Mouse (Mus musculus) hindbrain, embryonic 15.5 days (tissue): Measurements from ENCODE around the gene Cnnm2. TPM values are rescaled to one million over a fixed set of nuclear protein-coding genes. Genes with fewer than 3 reads are reported as not detected.

Experiments used
- ATAC-seq: fragments of 200-750 bp; cut with Nextera tagmentation; 2 replicates; pipeline ENCODE4 v1.8.0; 2017; ENCODE audit warnings: low read depth, moderate number of reproducible peaks, moderate TSS enrichment; ENCODE audit not compliant: low FRiP score
- H3K27ac ChIP-seq: fragments of 300-500 bp; sonication (generic); replicated peaks from 2 replicates; pipeline ENCODE4 v1.5.1; 2015; ENCODE audit warnings: mild to moderate bottlenecking, inconsistent platforms
- H3K27me3 ChIP-seq: fragments of 300-500 bp; sonication (generic); 2 replicates; pipeline ENCODE4 v1.6.1; 2015; ENCODE audit warnings: control low read depth, inconsistent platforms
- H3K36me3 ChIP-seq: fragments of 300-500 bp; sonication (generic); 2 replicates; pipeline ENCODE4 v1.6.1; 2015; ENCODE audit warnings: control low read depth, inconsistent platforms
- H3K4me1 ChIP-seq: fragments of 300-500 bp; sonication (generic); replicated peaks from 2 replicates; pipeline ENCODE4 v1.6.1; 2015; ENCODE audit warnings: control low read depth, inconsistent platforms
- H3K4me2 ChIP-seq: fragments of 300-500 bp; sonication (generic); 2 replicates; pipeline ENCODE4 v1.6.1; 2015; ENCODE audit warnings: moderate library complexity, mild to moderate bottlenecking, inconsistent platforms
- H3K4me3 ChIP-seq: fragments of 300-500 bp; sonication (generic); 2 replicates; pipeline ENCODE4 v1.5.1; 2015; ENCODE audit warnings: mild to moderate bottlenecking, inconsistent platforms
- H3K9ac ChIP-seq: fragments of 300-500 bp; sonication (generic); 2 replicates; pipeline ENCODE4 v1.6.1; 2015; ENCODE audit warnings: inconsistent platforms
- H3K9me3 ChIP-seq: fragments of 300-500 bp; sonication (generic); 2 replicates; pipeline ENCODE4 v1.6.1; 2016; ENCODE audit warnings: control low read depth, inconsistent platforms
- WGBS: fragments of 180-500 bp; shearing (Covaris S2); methylation state at CpG from one replicate; pipeline ENCODE4 v1.1.7; 2015; 5-methylcytosine and 5-hydroxymethylcytosine counted together
- polyA plus RNA-seq: library from polyadenylated mRNA; unstranded; fragments of >200 nt; fragmentation: Nextera tagmentation; extraction: Ambion mirVana; gene quantifications from 2 replicates; pipeline ENCODE4 v1.2.1, GENCODE M21; 2015

The Cnnm2 gene
- polyA plus RNA-seq, 1 experiment from 2014 or later = 8.6 TPM

DNA sequence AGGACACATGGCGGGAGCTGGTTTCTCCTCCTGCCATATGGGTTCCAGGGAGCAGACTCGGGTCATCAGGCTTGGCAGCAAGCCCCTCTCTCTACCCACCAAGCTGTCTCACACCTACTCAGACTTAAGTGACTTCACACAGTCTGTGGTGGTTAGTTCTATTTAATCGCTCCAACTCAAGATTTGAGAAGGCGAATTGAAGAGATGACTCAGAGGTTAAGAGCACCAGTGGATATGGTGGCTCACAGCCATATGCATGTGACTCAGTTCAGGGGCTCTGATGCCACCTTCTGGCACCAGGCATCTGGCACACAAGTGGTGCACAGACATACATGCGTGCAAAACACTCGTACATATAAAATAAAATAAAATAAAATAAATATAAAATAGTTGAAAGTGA lies 43.4 kb downstream of the Cnnm2 start:
- no peaks in the 10 kb centered on the region for H3K9me3 ChIP-seq
- 89% methylated on average over 6 of the region's 6 CpGs for WGBS
- ATAC-seq = no peak

DNA sequence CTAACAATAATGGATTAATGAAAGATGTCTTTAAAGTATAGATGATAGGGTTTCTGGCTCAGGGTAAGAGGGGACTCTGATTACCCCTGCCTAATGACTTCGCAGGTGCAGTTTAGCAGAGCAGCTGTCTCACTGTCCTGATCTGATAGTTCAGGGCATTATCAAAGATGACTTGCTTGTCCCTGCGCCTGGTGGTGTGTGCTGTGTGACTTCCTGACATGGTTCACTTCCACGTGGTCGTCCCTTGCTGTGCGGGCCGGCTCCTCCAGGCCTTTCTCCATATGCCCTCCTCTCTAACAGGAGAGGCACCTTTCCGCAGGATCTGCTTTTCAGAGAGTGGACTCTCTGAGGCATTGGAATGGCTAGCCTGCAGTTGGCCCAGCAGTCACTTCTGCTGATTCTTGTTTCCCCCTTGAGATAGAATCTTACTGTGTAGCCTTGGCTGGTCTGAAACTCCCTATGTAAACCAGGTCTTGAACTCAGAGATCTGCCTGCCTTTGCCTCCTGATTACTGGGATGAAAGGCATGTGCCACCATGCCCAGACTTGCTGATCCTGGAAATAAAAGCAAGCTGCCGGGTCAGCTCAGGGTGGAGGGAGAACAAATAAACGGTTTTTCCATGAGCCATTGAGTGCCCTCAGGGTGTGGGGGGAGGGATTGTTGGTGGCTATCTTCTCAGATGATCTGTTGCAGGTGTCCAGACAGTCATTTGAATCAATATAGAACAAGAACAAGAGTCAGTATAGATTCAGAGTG lies 44.7 kb downstream of the Cnnm2 start:
- H3K4me1 ChIP-seq = 0 out of 2 replicates have a peak, but pooled peaks cover 3% of the 10 kb centered on the region
- no peaks in the 10 kb centered on the region for H3K36me3 ChIP-seq
- no peak for ATAC-seq
- no peaks in the 10 kb centered on the region for H3K27me3 ChIP-seq
- no peak overlapping the region for H3K27ac ChIP-seq
- H3K4me2 ChIP-seq = no peak overlapping the region
- WGBS = 73% methylated on average over 9 of the region's 9 CpGs
- no peak overlapping the region for H3K9ac ChIP-seq
- no peaks in the 10 kb centered on the region for H3K9me3 ChIP-seq
- H3K4me3 ChIP-seq = no peak overlapping the region

More for the DNA sequence above, 43.4 kb downstream of the Cnnm2 start:
- H3K36me3 ChIP-seq = no peaks in the 10 kb centered on the region
- H3K27me3 ChIP-seq = no peaks in the 10 kb centered on the region
- no peak overlapping the region for H3K9ac ChIP-seq
- no peak overlapping the region for H3K27ac ChIP-seq
- H3K4me2 ChIP-seq = no peak overlapping the region
- H3K4me3 ChIP-seq = no peak overlapping the region
- H3K4me1 ChIP-seq = 0 out of 2 replicates have a peak, but pooled peaks cover 3% of the 10 kb centered on the region

DNA sequence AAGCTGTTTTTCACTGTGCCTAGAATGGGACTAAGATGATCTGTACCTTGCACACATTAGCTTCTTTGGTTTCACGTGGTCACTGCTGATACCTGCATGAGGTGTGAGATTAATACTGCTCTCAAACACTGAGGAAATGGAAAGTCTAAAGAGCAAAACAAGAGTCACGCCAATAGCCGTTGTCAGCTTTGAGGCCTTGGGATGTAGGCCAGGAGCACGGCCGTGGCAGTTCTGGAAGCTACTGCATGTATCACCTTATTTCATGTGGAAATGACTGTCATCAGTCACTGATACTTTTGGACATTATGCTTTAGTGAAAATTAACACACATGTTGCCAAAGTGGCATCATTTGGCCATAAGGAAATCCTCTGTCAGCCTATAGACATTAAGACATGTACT lies 46.9 kb downstream of the Cnnm2 start:
- WGBS = 96% methylated on average over 5 of the region's 5 CpGs
- ATAC-seq = no peak
- Histone ChIP-seq H3K4me1 (0 out of 2 replicates have a peak, but pooled peaks cover 3% of the 10 kb centered on the region), H3K4me3 (no peak overlapping the region), H3K9ac (no peak overlapping the region), H3K27me3 (no peaks in the 10 kb centered on the region), H3K27ac (no peak overlapping the region), H3K9me3 (no peaks in the 10 kb centered on the region), H3K4me2 (no peak overlapping the region), H3K36me3 (no peaks in the 10 kb centered on the region)

DNA sequence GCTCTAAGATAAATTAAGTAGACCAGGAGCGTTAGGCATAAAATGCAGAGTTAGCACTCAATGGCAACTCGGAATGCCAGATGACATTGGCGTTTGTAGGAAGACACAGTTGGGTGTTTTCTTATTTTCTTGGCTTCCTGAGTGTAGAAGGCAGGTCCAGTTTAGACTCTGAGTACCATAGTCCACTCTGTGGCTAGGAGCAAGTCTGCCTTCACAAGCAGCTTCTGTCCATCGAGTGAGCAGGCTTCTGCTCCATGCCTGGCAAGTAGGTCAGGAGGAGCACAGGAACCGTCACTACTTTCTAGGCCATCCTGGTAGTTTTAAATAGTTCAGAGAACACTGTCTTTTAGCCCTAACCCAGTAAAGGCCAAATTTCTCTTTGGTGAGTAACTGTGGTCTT lies 47.6 kb downstream of the Cnnm2 start:
- H3K9ac ChIP-seq = no peak overlapping the region
- no peaks in the 10 kb centered on the region for H3K9me3 ChIP-seq
- H3K27me3 ChIP-seq = no peaks in the 10 kb centered on the region
- H3K36me3 ChIP-seq = no peaks in the 10 kb centered on the region
- 87% methylated on average over 5 of the region's 5 CpGs for WGBS
- H3K4me1 ChIP-seq = no peaks in the 10 kb centered on the region
- no peak overlapping the region for H3K4me3 ChIP-seq
- no peak overlapping the region for H3K27ac ChIP-seq
- no peak for ATAC-seq
- H3K4me2 ChIP-seq = no peak overlapping the region

DNA sequence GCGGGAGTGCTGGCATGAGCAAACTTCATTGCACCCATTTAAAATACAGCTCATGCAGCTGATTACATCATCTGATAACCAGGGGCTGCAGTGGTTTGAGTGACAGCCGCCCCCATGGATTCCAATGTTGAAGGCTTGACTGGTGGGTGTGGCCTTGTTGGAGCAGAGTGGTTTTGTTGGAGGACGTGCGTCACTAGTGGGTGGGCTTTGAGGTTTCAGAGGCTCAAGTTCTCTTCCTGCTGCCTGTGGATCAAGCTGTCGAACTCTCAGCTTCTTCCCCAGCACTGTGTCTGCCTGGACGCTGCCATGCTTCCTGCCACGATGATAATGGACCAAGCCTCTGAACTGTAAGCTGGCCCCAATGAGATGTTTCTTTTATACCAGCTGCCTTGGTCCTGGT lies 57.9 kb downstream of the Cnnm2 start:
- Histone ChIP-seq H3K36me3 (no peaks in the 10 kb centered on the region), H3K9ac (no peak overlapping the region), H3K4me2 (no peak overlapping the region), H3K9me3 (no peaks in the 10 kb centered on the region), H3K4me3 (no peak overlapping the region), H3K27ac (no peak overlapping the region), H3K27me3 (no peaks in the 10 kb centered on the region), H3K4me1 (no peaks in the 10 kb centered on the region)
- whole genome bisulfite sequencing = 73% methylated on average over 7 of the region's 7 CpGs
- no peak for ATAC-seq

DNA sequence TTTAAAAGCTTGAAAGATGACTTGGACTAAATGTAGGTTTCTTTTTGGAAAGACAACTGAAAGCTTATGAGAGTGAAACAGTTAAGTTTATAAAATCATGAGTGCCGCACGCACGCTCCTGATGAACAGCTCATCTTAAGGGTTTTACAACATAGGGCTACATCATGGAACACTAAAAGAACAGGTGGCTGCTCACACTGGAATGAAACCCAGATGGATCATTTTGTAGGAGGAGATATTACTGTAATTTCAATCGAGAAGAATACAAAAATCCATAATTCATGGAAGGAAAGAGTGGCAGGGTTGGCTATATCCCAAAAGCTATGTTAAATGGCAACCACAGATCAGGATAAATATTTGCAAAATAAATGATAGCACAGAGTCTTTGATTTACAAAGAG lies 61.1 kb downstream of the Cnnm2 start:
- Histone ChIP-seq H3K9ac (no peak overlapping the region), H3K9me3 (no peaks in the 10 kb centered on the region), H3K4me3 (no peak overlapping the region), H3K4me2 (no peak overlapping the region), H3K27ac (no peak overlapping the region), H3K36me3 (no peaks in the 10 kb centered on the region), H3K4me1 (0 out of 2 replicates have a peak, but pooled peaks cover 3% of the 10 kb centered on the region), H3K27me3 (no peaks in the 10 kb centered on the region)
- 85% methylated on average over 4 of the region's 4 CpGs for WGBS
- ATAC-seq = no peak

DNA sequence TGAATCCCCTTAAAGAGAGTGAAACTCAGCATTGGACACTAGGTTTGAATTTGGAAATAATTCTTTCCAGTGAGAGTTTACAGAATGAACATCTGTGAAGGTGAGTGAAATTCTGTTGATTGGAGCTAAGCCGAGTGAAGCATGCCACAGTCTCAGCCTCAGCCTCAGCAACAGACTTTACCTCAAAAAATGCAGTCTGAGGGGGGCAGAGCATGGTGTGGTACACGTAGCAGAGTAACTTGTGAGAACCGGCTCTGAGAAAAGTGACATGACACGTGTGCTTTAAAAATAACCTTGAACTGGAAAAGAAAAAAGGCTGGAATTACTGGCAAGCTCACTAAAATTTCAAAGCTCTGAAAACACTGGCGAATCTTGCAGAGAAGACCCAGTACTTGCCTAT lies 62.4 kb downstream of the Cnnm2 start:
- no peak overlapping the region for H3K27ac ChIP-seq
- H3K27me3 ChIP-seq = no peaks in the 10 kb centered on the region
- peaks cover 5% of the 10 kb centered on the region; the same call in 1 of the 2 replicates for H3K4me1 ChIP-seq
- no peak for ATAC-seq
- H3K36me3 ChIP-seq = no peaks in the 10 kb centered on the region
- H3K4me2 ChIP-seq = no peak overlapping the region
- H3K9me3 ChIP-seq = no peaks in the 10 kb centered on the region
- no peak overlapping the region for H3K9ac ChIP-seq
- WGBS = 80% methylated on average over 5 of the region's 5 CpGs
- H3K4me3 ChIP-seq = no peak overlapping the region

DNA sequence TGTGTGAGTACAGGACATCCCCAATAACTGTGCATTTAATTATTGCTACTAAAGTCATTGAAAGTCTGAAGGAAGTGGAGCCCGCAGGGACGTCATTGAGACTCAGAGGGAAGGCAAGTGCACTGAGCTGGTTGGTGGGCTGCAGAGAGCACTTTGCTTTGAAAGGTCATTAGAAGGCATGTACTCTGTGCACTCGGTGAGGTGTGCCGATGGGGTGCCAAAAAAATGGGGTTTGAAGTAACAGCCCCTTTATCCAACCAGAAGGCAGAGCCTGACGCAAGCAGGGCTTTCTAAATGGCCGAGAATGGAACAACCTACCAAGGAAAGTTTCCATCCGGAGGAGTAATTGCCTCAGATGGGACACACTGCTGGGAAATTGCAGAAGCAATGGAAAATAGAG lies 63.5 kb downstream of the Cnnm2 start:
- no peak overlapping the region for H3K4me3 ChIP-seq
- H3K27me3 ChIP-seq = no peaks in the 10 kb centered on the region
- no peak overlapping the region for H3K4me2 ChIP-seq
- no peaks in the 10 kb centered on the region for H3K36me3 ChIP-seq
- no peaks in the 10 kb centered on the region for H3K9me3 ChIP-seq
- peaks cover 8% of the 10 kb centered on the region; the same call in 1 of the 2 replicates for H3K4me1 ChIP-seq
- WGBS = 85% methylated on average over 7 of the region's 7 CpGs
- H3K27ac ChIP-seq = no peak overlapping the region
- no peak overlapping the region for H3K9ac ChIP-seq
- no peak for ATAC-seq

DNA sequence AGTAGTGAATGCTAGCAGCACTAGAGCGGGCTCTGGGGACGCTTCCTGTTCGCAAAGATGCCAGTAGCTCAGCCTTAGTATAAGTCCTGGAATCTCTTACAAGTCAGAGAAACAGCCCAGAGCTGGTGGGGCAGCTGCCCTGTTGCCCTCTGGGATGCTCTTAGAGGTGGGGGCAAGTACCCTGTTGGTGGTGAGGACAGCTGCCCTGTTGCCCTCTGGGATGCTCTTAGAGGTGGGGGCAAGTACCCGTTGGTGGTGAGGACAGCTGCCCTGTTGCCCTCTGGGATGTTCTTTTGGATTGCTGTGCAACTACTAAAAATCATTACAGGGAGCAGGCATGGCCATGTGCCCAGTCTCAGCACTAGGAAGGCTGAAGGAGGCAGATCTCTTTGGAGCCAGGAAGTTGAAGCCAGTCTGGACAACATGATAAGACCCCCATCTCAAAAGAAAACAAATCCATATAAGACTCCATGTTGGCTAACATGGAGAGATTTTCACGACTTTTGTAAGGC lies 66.3 kb downstream of the Cnnm2 start:
- Histone ChIP-seq H3K9ac (no peak overlapping the region), H3K4me3 (no peak overlapping the region)
- WGBS = 90% methylated on average over 5 of the region's 5 CpGs

DNA sequence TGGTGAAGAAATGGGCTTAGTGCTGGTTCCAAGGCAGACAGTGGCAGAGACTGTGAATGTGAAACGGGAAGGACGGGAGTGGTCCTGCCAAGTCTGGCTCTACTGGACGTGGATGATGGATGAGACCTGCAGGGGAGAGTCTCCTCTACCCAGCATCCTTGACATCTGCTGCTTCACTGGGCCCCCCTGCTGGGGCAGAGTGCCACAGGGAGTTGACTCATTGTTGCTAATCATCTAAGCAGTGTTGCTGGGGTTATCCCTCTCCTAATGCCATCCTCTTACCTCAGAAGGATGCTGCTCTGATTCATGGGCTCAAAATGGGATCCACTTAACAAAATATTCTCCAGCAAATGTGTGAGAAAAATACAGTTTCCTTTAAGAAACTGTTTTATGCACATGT lies 67.6 kb downstream of the Cnnm2 start:
- H3K9ac ChIP-seq = no peak overlapping the region
- H3K4me1 ChIP-seq = peaks cover 8% of the 10 kb centered on the region; the same call in 1 of the 2 replicates
- no peak overlapping the region for H3K4me2 ChIP-seq
- 13% methylated on average over 3 of the region's 3 CpGs for WGBS
- H3K27ac ChIP-seq = no peak overlapping the region
- no peaks in the 10 kb centered on the region for H3K36me3 ChIP-seq
- no peak for ATAC-seq
- no peaks in the 10 kb centered on the region for H3K9me3 ChIP-seq
- H3K4me3 ChIP-seq = no peak overlapping the region
- no peaks in the 10 kb centered on the region for H3K27me3 ChIP-seq

More for the DNA sequence above, 66.3 kb downstream of the Cnnm2 start:
- no peaks in the 10 kb centered on the region for H3K36me3 ChIP-seq
- no peak overlapping the region for H3K27ac ChIP-seq
- peaks cover 8% of the 10 kb centered on the region; the same call in 1 of the 2 replicates for H3K4me1 ChIP-seq
- no peak overlapping the region for H3K4me2 ChIP-seq
- H3K27me3 ChIP-seq = no peaks in the 10 kb centered on the region
- no peaks in the 10 kb centered on the region for H3K9me3 ChIP-seq
- no peak for ATAC-seq

DNA sequence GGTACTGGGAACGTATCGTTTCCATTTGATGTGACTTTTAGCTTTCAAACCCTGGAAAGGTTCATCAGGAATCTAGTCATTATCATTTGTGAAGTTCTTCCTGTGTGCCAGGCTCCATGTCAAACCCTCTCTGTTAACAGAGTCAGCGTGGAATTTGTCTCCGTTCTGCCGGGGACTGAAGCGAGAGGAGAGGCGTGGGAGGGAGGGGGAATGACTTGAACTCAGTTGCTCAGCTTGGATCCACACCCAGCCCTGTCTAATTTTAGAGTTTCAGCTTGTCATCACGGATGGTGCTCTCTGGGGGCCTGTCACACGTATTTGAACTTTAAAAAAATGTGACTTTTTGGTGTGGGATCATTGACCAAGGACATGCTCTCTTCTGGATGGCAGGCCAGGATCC lies 70.0 kb downstream of the Cnnm2 start:
- H3K4me1 ChIP-seq = peaks cover 6% of the 10 kb centered on the region; the same call in 1 of the 2 replicates
- no peak overlapping the region for H3K4me2 ChIP-seq
- H3K4me3 ChIP-seq = no peak overlapping the region
- no peak overlapping the region for H3K27ac ChIP-seq
- no peaks in the 10 kb centered on the region for H3K27me3 ChIP-seq
- ATAC-seq = no peak
- 76% methylated on average over 9 of the region's 9 CpGs for WGBS
- no peak overlapping the region for H3K9ac ChIP-seq
- H3K9me3 ChIP-seq = no peaks in the 10 kb centered on the region
- H3K36me3 ChIP-seq = no peaks in the 10 kb centered on the region

DNA sequence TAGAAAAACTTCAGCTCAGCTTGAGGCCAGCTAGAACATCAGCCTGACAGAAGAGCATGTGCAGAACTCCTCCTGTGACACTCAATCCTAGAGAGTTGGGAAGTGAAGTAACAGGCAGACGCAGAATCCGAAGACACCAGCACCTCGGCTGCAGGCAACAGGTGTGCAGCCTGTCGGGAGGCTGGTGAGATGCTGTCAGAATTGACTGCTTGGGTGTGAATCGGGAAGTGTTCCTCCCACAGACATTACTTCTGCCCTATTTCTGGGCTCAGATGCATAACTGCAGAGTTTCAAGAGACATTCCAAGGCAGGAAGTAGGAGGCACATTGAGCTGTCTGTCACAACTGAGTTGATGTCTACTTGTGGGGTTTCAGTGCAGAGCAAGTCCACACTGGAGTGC lies 72.9 kb downstream of the Cnnm2 start:
- no peak overlapping the region for H3K27ac ChIP-seq
- no peak overlapping the region for H3K4me2 ChIP-seq
- 90% methylated on average over 5 of the region's 5 CpGs for WGBS
- H3K4me1 ChIP-seq = no peaks in the 10 kb centered on the region
- H3K4me3 ChIP-seq = no peak overlapping the region
- H3K27me3 ChIP-seq = no peaks in the 10 kb centered on the region
- no peaks in the 10 kb centered on the region for H3K36me3 ChIP-seq
- H3K9ac ChIP-seq = no peak overlapping the region
- ATAC-seq = no peak
- H3K9me3 ChIP-seq = no peaks in the 10 kb centered on the region
